ENCODE assay signal across 8 mouse cellular contexts in genomic region chr17:23550188-23550791, GRCm38 (mm10). TPM values are rescaled to one million over a fixed set of nuclear protein-coding genes. Genes with fewer than 3 reads are reported as not detected.
DNase-seq lines count a peak whose midpoint lies in the region; ATAC-seq lines count a peak whose summit lies in the region.

No protein-coding gene starts in this region.

- peak overlapping the region; percentile 78 for H3K27ac ChIP-seq in forebrain, embryonic 10.5 days
- peak overlapping the region; percentile 74 for H3K27ac ChIP-seq in heart, embryonic 15.5 days
- peak overlapping the region; percentile 81 for H3K27ac ChIP-seq in liver, embryonic 13.5 days
- peak overlapping the region; percentile 66 for H3K27ac ChIP-seq in stomach, embryonic 14.5 days (ENCODE audit: low read length)

- peak; percentile 87 for DNase-seq in c-Kit-negative CD71-positive TER-119-positive erythroid progenitor cells, embryonic 14.5 days (ENCODE audit: low read depth, low spot score)
- peak; percentile 94 for DNase-seq in forebrain, embryonic 10.5 days (ENCODE audit: extremely low spot score, low spot score)
- DNase-seq in kidney, postnatal 25 days: peak; percentile 83 to 94
- DNase-seq in liver, embryonic 13.5 days: peak; percentile 86
- DNase-seq in natural killer cell, adult 2 months (ENCODE audit: low spot score in 2 of 2): peak; percentile 89 to 93

- H3K9me3 ChIP-seq in forebrain, embryonic 10.5 days: no peaks in the 10 kb centered on the region
- no peaks in the 10 kb centered on the region for H3K9me3 ChIP-seq in heart, embryonic 15.5 days (replicated peaks)
- H3K9me3 ChIP-seq in liver, embryonic 13.5 days (replicated peaks): no peaks in the 10 kb centered on the region
- H3K9me3 ChIP-seq in stomach, embryonic 14.5 days (ENCODE audit: control insufficient read depth, low read depth, low read length): no peaks in the 10 kb centered on the region

- peaks cover 23% of the 10 kb centered on the region for H3K4me1 ChIP-seq in forebrain, embryonic 10.5 days
- peaks cover 19% of the 10 kb centered on the region for H3K4me1 ChIP-seq in heart, embryonic 15.5 days (replicated peaks)
- H3K4me1 ChIP-seq in liver, embryonic 13.5 days (replicated peaks): peaks cover 54% of the 10 kb centered on the region
- peaks cover 7% of the 10 kb centered on the region; the same call in 1 of the 2 replicates for H3K4me1 ChIP-seq in stomach, embryonic 14.5 days (ENCODE audit: control insufficient read depth, insufficient read depth, low read length)

- peak overlapping the region; percentile 61 for H3K4me3 ChIP-seq in forebrain, embryonic 10.5 days
- peak overlapping the region; percentile 60 for H3K4me3 ChIP-seq in heart, embryonic 15.5 days
- peak overlapping the region; percentile 68 for H3K4me3 ChIP-seq in liver, embryonic 13.5 days (replicated peaks)
- H3K4me3 ChIP-seq in stomach, embryonic 14.5 days (ENCODE audit: low read depth, low read length): peak overlapping the region; percentile 47

- peaks cover 10% of the 10 kb centered on the region for H3K36me3 ChIP-seq in forebrain, embryonic 10.5 days (replicated peaks)
- no peaks in the 10 kb centered on the region for H3K36me3 ChIP-seq in heart, embryonic 15.5 days
- H3K36me3 ChIP-seq in liver, embryonic 13.5 days: peaks cover 7% of the 10 kb centered on the region; the same call in 1 of the 2 replicates
- H3K36me3 ChIP-seq in stomach, embryonic 14.5 days (ENCODE audit: control insufficient read depth, insufficient read depth, low read length): peaks cover 3% of the 10 kb centered on the region; the same call in 1 of the 2 replicates

- ATAC-seq in CD4-positive, CD25-positive, alpha-beta regulatory T cell, adult 4 months: peak; percentile 56
- ATAC-seq in heart, embryonic 15.5 days (replicated peaks; ENCODE audit: insufficient number of reproducible peaks, insufficient read depth, low FRiP score, low read depth): peak; percentile 55
- peak; percentile 49 for ATAC-seq in liver, embryonic 13.5 days (ENCODE audit: low read depth)
- ATAC-seq in stomach, embryonic 14.5 days (ENCODE audit: insufficient number of reproducible peaks, insufficient read depth, low FRiP score, low read depth): peak; percentile 69

- H3K4me2 ChIP-seq in heart, embryonic 15.5 days: peak overlapping the region; percentile 77
- H3K4me2 ChIP-seq in liver, embryonic 13.5 days: peak overlapping the region; percentile 84
- H3K4me2 ChIP-seq in stomach, embryonic 14.5 days (replicated peaks; ENCODE audit: low read depth, low read length): peak overlapping the region; percentile 75

- WGBS in forebrain, embryonic 10.5 days: under 1% methylated on average over 22 of the region's 22 CpGs
- under 1% methylated on average over 22 of the region's 22 CpGs for WGBS in heart, embryonic 15.5 days
- under 1% methylated on average over 22 of the region's 22 CpGs for WGBS in liver, embryonic 13.5 days (ENCODE audit: insufficient replicate concordance)
- WGBS in stomach, embryonic 14.5 days: 1% methylated on average over 22 of the region's 22 CpGs

- H3K9ac ChIP-seq in heart, embryonic 15.5 days: peak overlapping the region; percentile 53
- H3K9ac ChIP-seq in liver, embryonic 13.5 days: peak overlapping the region; percentile 75
- peak overlapping the region; percentile 51 for H3K9ac ChIP-seq in stomach, embryonic 14.5 days (replicated peaks; ENCODE audit: low read depth, low read length)

- H3K27me3 ChIP-seq in forebrain, embryonic 10.5 days (ENCODE audit: poor library complexity, severe bottlenecking): no peaks in the 10 kb centered on the region
- no peaks in the 10 kb centered on the region for H3K27me3 ChIP-seq in heart, embryonic 15.5 days
- H3K27me3 ChIP-seq in liver, embryonic 13.5 days: no peaks in the 10 kb centered on the region
- no peaks in the 10 kb centered on the region for H3K27me3 ChIP-seq in stomach, embryonic 14.5 days (ENCODE audit: control insufficient read depth, insufficient read depth, low read length)

RNA-seq across cellular contexts. Expression of gene Zfp213, which starts 13.7 kb away (rescaled TPM):
- 1 to 10 TPM; 3.4 to 4.3 TPM for polyA plus RNA-seq in CD4-positive, CD25-positive, alpha-beta regulatory T cell, adult 4 months (2017; shearing (Covaris generic))
- polyA plus RNA-seq in forebrain, embryonic 10.5 days (2016; fragmentation: Nextera tagmentation; extraction: Ambion mirVana): 27.6 and 29.9 TPM in 2 replicates
- polyA plus RNA-seq in heart, embryonic 15.5 days (2015; fragmentation: Nextera tagmentation; extraction: Ambion mirVana): 10.9 and 14.4 TPM in 2 replicates
- 5.5 and 6.5 TPM in 2 replicates for polyA plus RNA-seq in liver, embryonic 13.5 days (2015; fragmentation: Nextera tagmentation; extraction: Ambion mirVana)
- 18.1 and 18.9 TPM in 2 replicates for polyA plus RNA-seq in stomach, embryonic 14.5 days (2014; fragmentation: Nextera tagmentation; extraction: Ambion mirVana)

RNA-seq across cellular contexts. Expression of gene Zfp13, which starts 49.0 kb away (rescaled TPM):
- polyA plus RNA-seq in CD4-positive, CD25-positive, alpha-beta regulatory T cell, adult 4 months (2017; shearing (Covaris generic)): under 1 TPM in 1 of 2 experiments, not detected in 1; 0.38 TPM
- polyA plus RNA-seq in forebrain, embryonic 10.5 days (2016; fragmentation: Nextera tagmentation; extraction: Ambion mirVana): 22.1 and 22.2 TPM in 2 replicates
- polyA plus RNA-seq in heart, embryonic 15.5 days (2015; fragmentation: Nextera tagmentation; extraction: Ambion mirVana): 6.7 and 8.3 TPM in 2 replicates
- polyA plus RNA-seq in liver, embryonic 13.5 days (2015; fragmentation: Nextera tagmentation; extraction: Ambion mirVana): 1.2 and 1.6 TPM in 2 replicates
- 13.6 and 15.7 TPM in 2 replicates for polyA plus RNA-seq in stomach, embryonic 14.5 days (2014; fragmentation: Nextera tagmentation; extraction: Ambion mirVana)

RNA-seq across cellular contexts. Expression of gene Zscan10, which starts 50.4 kb away (rescaled TPM):
- polyA plus RNA-seq in CD4-positive, CD25-positive, alpha-beta regulatory T cell, adult 4 months (2017; shearing (Covaris generic)): 1 to 10 TPM; 2.2 to 2.9 TPM
- polyA plus RNA-seq in forebrain, embryonic 10.5 days (2016; fragmentation: Nextera tagmentation; extraction: Ambion mirVana): 0.42 and 0.65 TPM in 2 replicates
- polyA plus RNA-seq in heart, embryonic 15.5 days (2015; fragmentation: Nextera tagmentation; extraction: Ambion mirVana): 0.06 TPM in 1 of 2 replicates, not detected in the other
- not detected in 2 replicates for polyA plus RNA-seq in liver, embryonic 13.5 days (2015; fragmentation: Nextera tagmentation; extraction: Ambion mirVana)
- 0.10 TPM in 1 of 2 replicates, not detected in the other for polyA plus RNA-seq in stomach, embryonic 14.5 days (2014; fragmentation: Nextera tagmentation; extraction: Ambion mirVana)

Comparison
In these comparisons a context has a peak if more than half of its experiments do, and no peak if none do; other contexts are left out.
1. Peak in every context shown above with its lines: DNase-seq, ATAC-seq, H3K4me3 ChIP-seq and H3K27ac ChIP-seq.